Mouse (Mus musculus) activated CD4-positive, CD25-positive, alpha-beta regulatory T cell, adult 4 months (primary cell): ENCODE data around the gene Fam57a. TPM values are rescaled to one million over a fixed set of nuclear protein-coding genes. Genes with fewer than 3 reads are reported as not detected.
"Not testable (repeated sequence)": the region's sequence is repeated elsewhere in the genome, so short reads cannot be mapped to it uniquely, and the experiment has no call there.

Experiments
- ATAC-seq: one replicate; pipeline ENCODE4 v1.8.0; 2017
- polyA plus RNA-seq, 2 experiments: library from polyadenylated mRNA; unstranded; fragments of 100-300 nt; shearing (Covaris generic); gene quantifications; one replicate each; pipeline ENCODE4 v1.2.1; 2017

Fam57a gene
- polyA plus RNA-seq, 2 experiments from 2014 or later = 4.1 to 4.9 TPM

- no peak for ATAC-seq
Measured at GRCm38 (mm10) chr11:76183745-76184144, 4.3 kb downstream of the Fam57a start.

GRCm38 (mm10) chr11:76186908-76187307 lies 7.4 kb downstream of the Fam57a start:
- no peak for ATAC-seq

GRCm38 (mm10) chr11:76196275-76196976 lies 17.0 kb downstream of the Fam57a start:
- ATAC-seq = no peak

GRCm38 (mm10) chr11:76196977-76197469 lies 17.6 kb downstream of the Fam57a start:
- no peak for ATAC-seq

- peak; percentile 65 for ATAC-seq
Measured at GRCm38 (mm10) chr11:76201761-76202674, 22.5 kb downstream of the Fam57a start.

- no peak for ATAC-seq
Measured at GRCm38 (mm10) chr11:76206793-76207192, 27.3 kb downstream of the Fam57a start.

- no peak for ATAC-seq
Measured at GRCm38 (mm10) chr11:76210228-76210985, 30.9 kb downstream of the Fam57a start.

- ATAC-seq = not testable (repeated sequence)
Measured at GRCm38 (mm10) chr11:76211595-76211994, 32.1 kb downstream of the Fam57a start.

GRCm38 (mm10) chr11:76213841-76214240 lies 34.4 kb downstream of the Fam57a start:
- ATAC-seq = no peak

GRCm38 (mm10) chr11:76215011-76215410 lies 35.5 kb downstream of the Fam57a start:
- ATAC-seq = no peak

- no peak for ATAC-seq
Measured at GRCm38 (mm10) chr11:76216049-76216540, 36.6 kb downstream of the Fam57a start.

- ATAC-seq = no peak
Measured at GRCm38 (mm10) chr11:76216681-76217389, 37.4 kb downstream of the Fam57a start.

- peak; percentile 96 for ATAC-seq
Measured at GRCm38 (mm10) chr11:76217390-76217800, 37.9 kb downstream of the Fam57a start, which contains the start of the genes Dbil5 and Gemin4. Dbil5 (plus strand) TSS chr11:76217608. Gemin4 (minus strand) TSS chr11:76217664.

GRCm38 (mm10) chr11:76224631-76225030 lies 45.2 kb downstream of the Fam57a start:
- ATAC-seq = no peak

GRCm38 (mm10) chr11:76225051-76225450 lies 45.6 kb downstream of the Fam57a start:
- ATAC-seq = no peak

- ATAC-seq = no peak
Measured at GRCm38 (mm10) chr11:76236136-76236535, 56.7 kb downstream of the Fam57a start.

- ATAC-seq = no peak
Measured at GRCm38 (mm10) chr11:76239750-76240149, 60.3 kb downstream of the Fam57a start.

GRCm38 (mm10) chr11:76242901-76243810 lies 63.7 kb downstream of the Fam57a start, which contains the start of the genes Mrm3 and Glod4:
Mrm3 (plus strand) TSS chr11:76243715.
Glod4 (minus strand) TSS chr11:76243725.
- ATAC-seq = peak; percentile 89

GRCm38 (mm10) chr11:76243811-76244546 lies 64.5 kb downstream of the Fam57a start:
- no peak for ATAC-seq

GRCm38 (mm10) chr11:76246439-76246838 lies 67.0 kb downstream of the Fam57a start:
- ATAC-seq = no peak
